Mouse (Mus musculus): Measurements from ENCODE around the gene Rere.

Gene Rere

DNA sequence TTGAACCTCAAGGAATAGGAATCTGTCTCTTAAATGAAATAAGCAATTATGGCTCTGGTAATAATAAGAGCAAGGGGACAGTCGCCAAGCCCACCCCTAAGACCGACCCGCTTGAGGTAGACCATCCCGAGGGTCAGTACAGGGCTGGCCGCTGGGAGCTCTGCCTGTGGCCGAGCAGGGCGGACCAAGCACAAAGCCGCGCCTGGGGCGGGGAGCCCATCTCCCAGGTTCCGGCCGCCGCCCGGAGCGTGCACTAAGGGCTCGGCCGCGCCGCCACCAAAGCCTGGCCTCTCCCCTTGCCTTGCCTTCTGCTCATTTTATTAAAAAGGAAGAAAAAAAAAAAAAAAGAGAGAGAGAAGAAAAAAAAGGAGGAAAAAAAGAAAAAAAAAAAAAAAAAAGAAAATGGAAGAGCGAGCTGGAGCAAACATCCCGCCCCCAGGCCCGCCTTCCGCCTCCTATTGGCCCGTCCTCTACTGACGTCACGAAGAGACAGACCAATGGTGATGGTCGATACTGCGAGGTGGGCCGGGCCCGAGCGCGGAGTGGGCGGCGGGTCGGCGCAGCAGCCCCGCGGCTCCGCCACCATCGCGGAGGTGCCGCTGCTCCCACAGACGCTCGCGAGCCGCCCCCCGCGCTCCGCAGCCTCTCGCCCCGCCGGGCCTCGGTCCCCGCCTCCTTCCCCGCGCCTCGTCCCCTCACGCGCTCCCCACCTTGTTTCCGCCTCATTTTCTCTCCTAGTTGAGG, at the start of gene Rere:
TSS of gene Rere (plus strand) at position 629 of the 744 bp plus-strand sequence.
- peak; percentile 93 for DNase-seq (ENCODE audit: extremely low spot score, low read depth, low spot score)

DNA sequence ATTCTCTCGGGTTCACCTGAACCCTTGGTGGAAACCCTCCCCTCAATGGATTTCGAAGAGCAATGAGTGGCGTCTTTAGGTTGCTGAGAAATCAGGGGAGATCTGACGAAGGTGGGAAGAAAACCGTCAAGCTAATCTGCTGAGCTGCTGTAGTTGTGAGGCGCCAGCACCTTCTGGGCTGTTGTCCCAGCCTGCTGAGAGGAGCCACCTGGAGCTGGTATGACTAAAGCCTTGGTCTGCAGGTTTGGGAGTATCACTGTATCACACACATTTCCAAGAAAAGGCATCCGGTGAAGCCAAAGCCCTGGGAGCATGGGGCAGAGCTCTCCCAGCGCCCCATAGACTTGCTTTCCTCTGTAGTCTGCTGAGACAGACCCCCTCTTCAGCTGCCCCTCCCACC, 49.6 kb upstream of the Rere start:
- DNase-seq (ENCODE audit: extremely low spot score, low read depth, low spot score), result no peak

DNA sequence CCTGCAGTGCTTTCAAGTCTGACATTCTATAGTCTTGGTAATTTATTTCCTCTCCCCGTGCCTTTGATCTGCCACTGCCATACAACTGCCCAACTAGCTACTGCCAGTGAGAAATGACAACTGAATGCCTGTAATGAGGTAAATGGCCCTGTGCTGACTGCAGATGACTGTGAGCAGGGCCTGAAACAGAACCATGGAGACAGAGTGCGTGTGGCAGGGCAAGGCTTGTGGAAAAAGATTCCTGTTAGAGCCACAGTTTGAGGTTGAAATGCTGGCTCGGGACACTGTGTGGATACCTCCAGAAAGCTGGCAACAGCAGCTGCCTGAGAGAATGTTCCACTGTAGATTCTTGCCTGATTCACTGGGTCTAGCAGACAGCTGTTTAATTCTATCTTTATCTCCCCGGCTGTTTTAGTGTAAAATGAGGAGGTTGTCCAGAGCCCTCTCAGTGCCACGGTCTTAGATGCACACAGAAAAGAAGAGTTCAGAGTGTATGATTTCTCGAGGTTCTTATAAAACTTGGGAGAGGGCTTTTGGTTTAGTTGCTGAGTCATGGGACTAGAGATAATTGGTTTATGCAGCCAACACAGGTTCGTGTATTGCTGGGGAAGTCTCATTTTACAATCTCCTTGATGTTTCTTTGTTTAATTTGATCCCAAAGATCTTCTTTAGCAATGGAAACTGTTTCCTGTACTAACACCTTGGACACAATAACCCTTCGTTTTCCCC, 46.7 kb upstream of the Rere start:
- no peak for DNase-seq (ENCODE audit: extremely low spot score, low read depth, low spot score)

DNA sequence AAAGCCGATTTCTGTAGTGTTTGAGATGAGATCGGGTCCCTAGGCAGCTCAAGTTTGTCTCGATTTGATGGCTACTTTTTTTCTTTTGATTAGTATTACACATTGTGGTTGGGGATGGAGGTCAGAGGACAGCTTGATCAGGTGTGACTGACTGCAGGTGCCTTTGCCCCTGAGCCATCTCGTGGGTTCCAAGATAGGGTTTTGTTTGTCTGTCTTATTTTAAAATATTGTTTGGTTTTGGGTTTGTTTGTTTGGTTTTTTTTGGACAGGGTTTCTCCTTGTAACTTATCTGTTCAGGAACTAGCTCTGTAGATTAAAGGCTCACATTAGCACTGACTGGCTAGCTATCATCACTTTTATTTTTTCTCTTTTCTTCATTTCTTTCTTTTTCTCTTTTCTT, 45.9 kb upstream of the Rere start:
- no peak for DNase-seq (ENCODE audit: extremely low spot score, low read depth, low spot score)

GRCm38 (mm10) chr4:150236031-150236430, 45.4 kb upstream of the Rere start:
- DNase-seq (ENCODE audit: extremely low spot score, low read depth, low spot score), result no peak

DNA sequence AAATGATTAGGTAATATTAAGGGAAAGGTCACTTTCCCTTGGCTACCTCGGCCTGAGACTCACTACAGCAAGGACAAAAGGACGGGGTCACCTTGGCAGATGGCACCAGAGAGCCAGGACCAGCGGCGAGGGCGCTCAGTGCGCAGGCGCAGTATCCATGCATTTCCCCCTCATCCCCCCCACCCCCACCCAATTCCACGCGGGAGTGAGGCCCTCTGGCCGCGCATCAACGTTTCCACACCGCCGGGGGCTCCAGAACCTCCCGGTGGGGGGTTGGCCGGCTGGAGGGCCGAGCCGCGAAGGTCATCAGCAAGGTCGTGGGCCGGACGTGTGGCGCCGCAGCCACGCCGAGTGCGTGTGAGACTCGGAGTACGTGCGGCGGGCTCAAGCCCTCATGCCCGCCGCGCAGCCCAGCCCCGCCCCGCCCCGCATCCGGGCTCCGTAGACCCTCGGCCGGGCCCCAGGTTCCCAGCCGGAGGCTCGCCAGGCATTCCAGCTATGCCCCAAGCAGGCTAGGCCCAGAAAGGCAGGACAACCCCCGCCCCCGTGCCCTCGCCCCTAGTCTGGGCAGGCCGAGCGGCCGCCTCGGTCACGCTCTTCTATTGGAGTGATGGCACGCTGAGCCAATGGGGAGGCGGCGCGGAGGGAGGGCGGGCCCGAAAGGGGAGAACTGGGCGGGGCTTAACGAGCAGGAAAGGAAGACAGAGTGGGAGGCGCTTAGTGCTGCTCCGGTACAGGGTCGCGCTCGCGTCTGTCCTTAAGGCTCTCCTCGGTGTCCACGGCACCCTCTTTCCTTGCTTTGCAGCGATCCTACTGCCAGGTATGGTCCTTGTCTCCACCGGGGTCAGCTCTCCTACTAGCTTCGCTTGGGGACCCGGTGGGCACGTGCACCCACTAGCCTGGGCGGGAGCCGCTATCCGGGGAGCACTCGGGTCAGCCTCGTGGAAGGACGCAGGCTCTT, 44.6 kb upstream of the Rere start, which contains the start of gene Eno1:
TSS of gene Eno1 (plus strand) at position 201 of the 961 bp plus-strand sequence.
- peak; percentile 92 for DNase-seq (ENCODE audit: extremely low spot score, low read depth, low spot score)

GRCm38 (mm10) chr4:150237636-150238361, 43.6 kb upstream of the Rere start:
- DNase-seq (ENCODE audit: extremely low spot score, low read depth, low spot score), result no peak

DNA sequence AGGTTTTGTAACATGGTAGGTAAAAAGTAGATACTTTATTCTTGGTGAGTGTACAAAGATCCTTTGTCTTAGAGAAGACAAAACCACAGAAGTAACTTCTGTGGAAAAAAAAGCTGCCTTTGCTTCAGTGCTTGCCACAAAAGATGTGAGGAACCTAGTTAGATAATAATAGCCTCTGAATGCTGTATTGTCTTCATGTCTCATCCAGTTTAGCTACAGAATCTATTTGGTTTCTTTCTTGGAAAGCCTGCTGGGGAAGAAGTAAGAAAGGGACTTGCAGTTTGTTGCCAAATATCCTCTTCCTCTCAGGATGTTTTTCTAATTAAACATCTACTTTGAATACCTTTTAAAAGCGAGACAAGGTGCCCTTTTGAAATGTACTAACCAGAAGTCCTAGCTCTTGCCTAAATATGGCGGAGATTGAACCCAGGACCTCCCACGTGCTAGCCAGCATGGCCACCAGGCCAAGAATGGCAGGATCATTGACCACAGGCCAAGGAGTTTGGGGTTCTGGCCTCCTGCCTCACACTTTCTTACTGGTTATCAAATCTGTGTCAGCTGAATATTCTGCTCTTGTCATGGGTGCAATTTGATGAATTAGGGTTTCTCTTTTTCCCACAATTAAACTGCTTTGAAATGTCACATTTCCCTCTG, 42.9 kb upstream of the Rere start:
- no peak for DNase-seq (ENCODE audit: extremely low spot score, low read depth, low spot score)

DNA sequence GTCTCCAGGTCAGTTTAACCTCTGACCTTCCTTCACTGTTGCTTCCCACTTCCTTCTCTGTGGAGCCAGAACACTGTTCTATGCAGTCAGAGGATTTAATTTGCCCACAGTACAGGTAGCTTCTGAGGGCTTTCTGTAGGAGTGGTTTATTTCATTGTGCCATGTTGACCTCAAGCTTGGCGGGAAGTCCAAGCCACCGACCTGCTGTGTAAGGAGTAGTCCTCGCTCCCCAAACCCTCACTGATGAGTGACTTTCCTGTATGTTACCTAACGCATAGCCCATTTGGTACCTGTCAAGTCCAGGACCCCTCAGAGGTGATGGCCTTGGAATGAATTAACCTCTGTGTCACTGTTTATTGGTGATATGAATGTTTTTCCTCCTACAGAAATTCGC, 42.4 kb upstream of the Rere start:
- DNase-seq (ENCODE audit: extremely low spot score, low read depth, low spot score), result no peak

DNA sequence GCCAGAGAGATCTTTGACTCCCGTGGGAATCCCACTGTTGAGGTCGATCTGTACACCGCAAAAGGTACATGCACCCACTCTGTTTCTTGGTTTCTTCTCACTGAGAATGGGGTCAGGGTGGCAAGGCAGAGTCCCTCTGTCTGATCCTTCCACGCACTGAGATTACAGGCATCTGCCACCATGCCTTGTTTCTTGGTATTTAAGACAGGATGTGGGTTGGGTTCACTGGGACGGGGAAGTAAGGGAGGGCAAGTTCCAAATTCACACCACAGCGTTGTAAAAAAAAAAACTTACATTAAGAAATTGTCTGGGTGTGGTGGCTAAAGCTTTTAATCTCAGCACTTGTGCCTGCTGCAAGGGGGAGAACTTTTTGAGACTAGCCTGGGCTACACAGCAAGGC, 41.9 kb upstream of the Rere start:
- no peak for DNase-seq (ENCODE audit: extremely low spot score, low read depth, low spot score)

DNA sequence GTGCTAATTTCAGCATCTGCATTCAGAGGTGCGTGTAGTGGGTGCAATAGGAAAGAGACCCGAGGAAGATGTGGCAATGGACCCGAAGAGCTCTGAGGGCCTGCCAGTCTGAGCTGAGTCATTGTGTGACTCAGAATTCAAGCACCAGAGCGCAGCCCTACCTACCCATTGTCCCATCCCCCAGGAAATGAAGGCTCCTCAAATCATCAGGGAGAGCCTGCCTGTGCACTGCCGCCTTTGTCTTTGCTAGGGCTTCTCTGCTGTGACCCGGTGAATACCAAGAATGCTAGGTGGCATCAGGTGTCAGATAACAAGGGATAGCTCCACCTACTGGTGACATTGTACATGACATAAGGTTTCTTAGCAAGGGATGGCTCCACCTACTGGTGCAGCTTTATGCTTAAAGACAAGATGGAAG, 41.5 kb upstream of the Rere start:
- peak; percentile 100 for DNase-seq (ENCODE audit: extremely low spot score, low read depth, low spot score)

DNA sequence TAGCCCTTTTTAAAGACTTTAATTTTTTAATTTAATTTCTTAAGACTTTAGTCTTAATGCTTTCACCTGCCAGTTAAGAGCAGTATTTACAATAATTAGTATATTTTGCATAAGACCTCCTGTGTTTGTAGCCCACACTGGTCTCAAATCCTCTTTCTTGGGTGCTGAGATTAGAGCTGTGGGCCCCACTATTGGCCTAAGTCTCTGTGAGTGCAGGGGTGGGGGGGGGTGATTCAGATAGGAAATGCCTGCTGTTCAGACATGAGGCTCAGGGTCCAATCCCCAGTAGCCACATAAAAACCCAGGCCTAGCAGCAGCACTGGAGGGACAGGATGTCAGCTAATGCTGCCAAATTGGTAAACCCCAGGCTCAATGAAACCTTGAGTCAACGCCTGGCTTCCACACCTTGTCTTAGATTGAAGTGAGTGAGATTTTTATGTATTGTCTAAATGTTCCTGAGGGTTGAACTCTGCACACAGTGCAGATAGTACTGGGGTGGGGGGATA, 41.0 kb upstream of the Rere start:
- no peak for DNase-seq (ENCODE audit: extremely low spot score, low read depth, low spot score)

DNA sequence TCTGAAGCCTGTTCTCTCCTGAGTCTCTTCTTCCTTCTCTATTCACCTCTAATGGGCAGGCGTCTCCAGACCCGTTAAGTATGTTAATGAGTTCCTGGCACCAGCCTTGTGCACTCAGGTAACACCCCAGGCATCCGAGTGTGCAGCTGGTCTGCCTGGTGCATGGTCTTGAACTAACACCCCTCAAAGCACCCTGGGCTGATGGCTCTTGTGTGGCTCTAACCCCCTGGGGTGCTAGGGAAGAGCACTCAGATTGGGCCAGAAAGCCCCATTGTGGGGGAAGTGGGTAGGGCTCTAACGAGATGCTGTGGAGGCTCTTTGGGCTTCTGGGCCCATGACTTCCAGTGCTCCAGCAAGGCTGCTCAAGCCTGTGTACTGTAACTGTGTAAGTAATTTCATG, 39.7 kb upstream of the Rere start:
- DNase-seq (ENCODE audit: extremely low spot score, low read depth, low spot score), result no peak

DNA sequence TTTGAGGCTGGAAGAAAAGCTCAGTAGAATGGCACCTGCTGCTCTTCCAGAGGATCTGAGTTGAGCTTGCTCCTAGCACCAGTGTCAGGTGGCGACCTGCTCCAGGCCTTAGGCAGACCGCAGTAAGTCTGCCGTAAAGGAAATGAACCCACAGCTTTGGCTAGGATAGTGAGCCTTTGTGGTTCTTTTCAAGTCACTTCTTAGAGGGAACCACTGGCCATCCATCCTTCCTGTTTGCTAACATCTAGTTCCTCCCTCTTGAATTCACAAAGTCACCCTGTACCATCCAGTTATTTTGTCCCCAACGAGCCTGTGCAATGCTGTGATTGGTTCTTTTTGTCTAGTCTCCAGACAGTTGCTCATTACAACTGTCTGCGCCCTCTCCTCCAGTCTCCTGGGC, 38.7 kb upstream of the Rere start:
- no peak for DNase-seq (ENCODE audit: extremely low spot score, low read depth, low spot score)

DNA sequence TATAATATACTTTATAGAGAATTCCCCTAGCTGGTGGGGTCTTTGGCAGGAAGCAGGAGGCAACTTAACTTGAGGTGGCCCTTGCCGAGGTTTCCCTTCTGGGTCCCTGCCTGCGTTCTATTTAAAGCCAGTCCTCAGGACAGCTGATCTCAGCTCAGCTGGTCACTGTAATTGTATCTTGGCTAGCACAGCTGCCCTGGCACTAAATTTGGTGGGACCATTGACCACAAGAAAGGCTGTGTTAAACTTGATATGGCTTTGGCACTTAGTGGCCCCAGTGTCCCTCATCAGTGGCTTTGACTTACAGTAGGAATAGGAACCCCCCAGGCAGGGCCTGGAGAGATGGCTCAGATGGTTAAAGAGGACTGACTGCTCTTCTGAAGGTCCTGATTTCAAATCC, 35.6 kb upstream of the Rere start:
- DNase-seq (ENCODE audit: extremely low spot score, low read depth, low spot score), result no peak

- DNase-seq (ENCODE audit: extremely low spot score, low read depth, low spot score), result no peak
Observed at GRCm38 (mm10) chr4:150248009-150248408, 33.4 kb upstream of the Rere start.

GRCm38 (mm10) chr4:150248917-150249316, 32.5 kb upstream of the Rere start:
- DNase-seq (ENCODE audit: extremely low spot score, low read depth, low spot score), result no peak

DNA sequence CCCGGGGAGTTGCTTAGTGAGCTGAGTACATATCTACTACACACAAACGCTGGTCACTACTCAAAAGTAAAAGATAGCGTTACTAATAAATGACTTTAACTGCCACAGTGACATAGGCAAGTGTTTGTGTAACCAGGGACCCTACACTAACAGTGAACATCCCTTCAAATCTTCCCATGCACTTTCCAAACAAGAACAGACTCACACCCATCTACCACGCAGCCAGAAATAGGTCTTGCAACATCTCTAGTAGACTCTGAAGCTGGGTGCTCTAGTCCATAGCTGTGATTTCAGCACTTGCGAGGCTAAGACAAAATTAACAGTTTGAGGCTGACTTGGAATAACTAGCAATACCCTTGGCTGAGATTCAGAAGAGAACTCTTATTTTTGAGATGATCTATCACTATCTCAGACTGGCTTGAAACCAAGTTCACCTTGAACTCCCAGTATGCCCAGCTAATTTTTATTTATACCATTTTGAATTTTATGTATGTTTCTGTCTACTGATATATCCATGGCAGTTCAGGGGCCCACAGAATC, 31.6 kb upstream of the Rere start:
- no peak for DNase-seq (ENCODE audit: extremely low spot score, low read depth, low spot score)

- no peak for DNase-seq (ENCODE audit: extremely low spot score, low read depth, low spot score)
Observed at GRCm38 (mm10) chr4:150250549-150251422, 30.7 kb upstream of the Rere start.

Measured in hindlimb bud, embryonic 11.5 days (tissue).